Mouse (Mus musculus) brain, embryonic 14.5 days (tissue): ENCODE measurements at regions not wholly inside any gene's neighbourhood (a gene's known extent, or its start where the extent isn't known, plus 50 kb on each side); places are given as distances from the start of the nearest gene placed in this dataset.

ENCODE experiments used
- DNase-seq: peaks from one replicate; pipeline ENCODE4 v3.0.0-alpha.2; 2011; ENCODE audit warnings: low read depth
- CTCF ChIP-seq: fragments of 200-500 bp; IDR thresholded peaks from 2 replicates; pipeline ENCODE4 v1.5.1; 2012; ENCODE audit warnings: inconsistent platforms, mild to moderate bottlenecking, moderate library complexity, borderline replicate concordance; ENCODE audit not compliant: insufficient read depth, insufficient read length; ENCODE audit errors: extremely low read depth
- POLR2A ChIP-seq: fragments of 200-500 bp; IDR thresholded peaks from 2 replicates; pipeline ENCODE4 v1.6.1; 2012; ENCODE audit warnings: mild to moderate bottlenecking, inconsistent platforms, borderline replicate concordance; ENCODE audit not compliant: poor library complexity, insufficient read depth, insufficient read length, severe bottlenecking; ENCODE audit errors: extremely low read depth

DNA sequence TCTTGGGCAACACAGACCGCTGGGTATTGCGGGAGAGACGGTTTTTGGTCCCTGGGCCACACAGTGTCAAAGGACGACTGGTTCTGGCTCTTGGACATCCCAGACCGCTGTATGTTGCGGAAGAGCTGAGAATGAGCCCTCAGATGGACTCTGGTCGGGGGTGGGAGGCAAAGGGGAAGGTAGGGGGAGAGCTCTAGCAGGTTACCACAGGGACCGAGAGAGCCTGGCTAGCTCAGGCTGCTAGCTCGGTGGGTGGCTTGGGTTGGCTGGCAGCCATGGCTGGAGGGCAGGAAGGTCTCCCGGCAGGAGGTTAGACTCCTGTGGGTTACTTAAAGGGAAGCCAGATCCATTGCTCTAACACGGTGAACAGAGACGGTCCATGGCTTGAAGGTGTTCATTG is 99.9 kb upstream of the Trpm1 start:
- DNase-seq, result no peak
- TF ChIP-seq CTCF (no peak), POLR2A (no peak)

DNA sequence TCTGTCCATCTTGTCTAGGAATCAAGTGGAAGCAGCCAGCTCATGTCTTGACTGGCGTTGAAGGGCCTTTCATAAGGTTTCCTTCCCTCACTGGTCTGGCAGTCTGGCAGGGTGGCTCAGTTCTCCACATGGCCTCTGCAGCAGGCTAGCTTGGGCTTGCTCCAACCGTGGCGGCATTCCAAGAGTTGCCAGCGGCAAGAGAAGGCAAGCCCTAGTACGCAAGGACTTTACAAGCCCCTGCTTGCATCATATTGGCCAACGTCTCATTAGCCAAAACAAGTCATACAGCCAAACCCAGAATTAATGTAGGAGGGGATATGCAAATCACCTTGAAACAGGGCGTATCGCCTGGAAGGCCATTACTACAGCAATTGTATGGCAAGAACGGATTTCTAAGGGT is 101.2 kb upstream of the Trpm1 start:
- peak; percentile 88 for DNase-seq
- TF ChIP-seq CTCF, result no peak
- no peak for TF ChIP-seq POLR2A

DNA sequence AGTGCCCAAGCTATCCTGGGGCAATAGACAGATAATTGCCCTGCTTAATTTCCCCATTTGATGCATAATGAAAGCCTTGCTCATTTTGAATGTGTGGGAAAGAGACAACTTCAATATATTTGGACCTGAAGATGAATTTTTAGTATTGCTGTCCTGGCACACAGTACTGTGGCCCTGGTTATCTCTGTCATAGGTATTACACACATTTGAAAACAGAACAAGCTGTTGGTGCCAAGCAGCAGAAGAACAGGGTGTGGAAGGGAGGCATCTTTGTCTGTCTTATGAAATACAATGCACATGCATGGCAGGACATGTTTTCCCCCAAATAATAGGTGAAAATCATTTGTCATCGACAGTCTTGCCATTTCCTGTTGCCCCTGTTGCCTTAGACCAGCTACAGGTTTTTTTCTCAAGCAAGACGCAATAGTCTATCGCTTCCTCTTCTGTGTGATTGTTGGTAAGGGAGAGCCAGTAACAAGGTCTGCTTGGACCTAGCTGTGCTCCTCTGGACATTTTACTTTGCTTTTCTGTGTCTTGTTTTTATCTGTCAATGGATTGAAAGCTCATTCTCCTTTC is 102.7 kb upstream of the Trpm1 start:
- no peak for DNase-seq
- TF ChIP-seq POLR2A (no peak), CTCF (no peak)

DNA sequence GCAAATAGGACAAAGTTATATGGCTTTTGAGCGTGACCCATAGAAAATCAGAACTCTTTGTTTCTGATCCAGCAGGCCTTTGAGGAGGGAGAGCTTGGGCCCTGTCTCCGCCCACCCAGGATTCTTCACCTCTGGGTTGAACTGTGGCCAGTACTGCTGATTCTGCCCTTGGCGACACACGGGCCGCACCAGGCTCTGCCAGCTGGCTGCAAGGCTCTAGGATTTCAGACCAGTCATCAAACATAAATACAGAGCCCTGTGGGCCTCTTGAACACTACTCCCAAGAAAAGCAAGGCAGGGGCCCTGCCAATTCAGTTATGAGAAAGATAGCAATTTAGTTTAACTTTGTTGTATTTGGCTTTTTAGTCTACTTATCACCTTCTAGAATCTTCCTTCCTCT is 103.4 kb upstream of the Trpm1 start:
- DNase-seq, result peak; percentile 46

DNA sequence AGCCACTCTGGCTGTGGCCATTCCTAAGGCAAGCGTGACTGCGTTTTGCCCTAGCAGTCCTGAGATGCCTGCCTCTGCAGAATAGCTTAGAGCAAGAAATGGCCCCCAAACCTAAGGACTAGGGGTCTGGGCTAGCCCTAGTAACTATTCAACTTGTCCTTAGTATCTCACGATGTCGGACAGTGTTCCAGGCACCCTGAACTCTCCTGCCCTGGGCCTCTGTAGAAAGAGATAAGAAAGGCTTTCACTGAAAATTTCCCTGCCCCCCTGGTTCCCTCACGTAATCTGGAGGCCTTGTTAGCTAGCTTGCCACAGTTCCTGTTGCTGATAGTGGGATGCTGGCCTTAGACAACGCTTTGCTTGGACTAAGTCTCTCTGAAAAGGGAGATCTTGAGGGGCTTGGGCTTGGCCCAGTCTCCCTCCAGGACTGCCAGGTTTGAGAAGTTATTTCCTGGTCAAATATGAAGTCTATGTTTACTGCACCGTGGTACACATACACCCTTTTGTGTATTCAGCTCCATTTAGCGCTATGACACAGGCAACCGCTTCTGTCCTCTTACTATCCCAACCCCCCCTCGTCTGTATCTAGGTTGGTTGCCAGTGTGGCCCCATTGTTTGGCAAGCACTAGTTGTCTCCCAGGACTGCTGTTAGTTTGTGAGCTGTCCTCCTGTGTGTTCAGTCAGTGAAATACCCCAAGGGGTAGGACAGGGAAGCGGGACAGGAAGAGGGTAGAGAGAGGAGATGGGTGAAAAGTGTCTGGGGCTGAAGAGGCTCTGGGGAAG is 104.3 kb upstream of the Trpm1 start:
- no peak for TF ChIP-seq CTCF
- no peak for TF ChIP-seq POLR2A
- no peak for DNase-seq

More for the DNA sequence above, 103.4 kb upstream of the Trpm1 start:
- TF ChIP-seq CTCF, result no peak
- no peak for TF ChIP-seq POLR2A

DNA sequence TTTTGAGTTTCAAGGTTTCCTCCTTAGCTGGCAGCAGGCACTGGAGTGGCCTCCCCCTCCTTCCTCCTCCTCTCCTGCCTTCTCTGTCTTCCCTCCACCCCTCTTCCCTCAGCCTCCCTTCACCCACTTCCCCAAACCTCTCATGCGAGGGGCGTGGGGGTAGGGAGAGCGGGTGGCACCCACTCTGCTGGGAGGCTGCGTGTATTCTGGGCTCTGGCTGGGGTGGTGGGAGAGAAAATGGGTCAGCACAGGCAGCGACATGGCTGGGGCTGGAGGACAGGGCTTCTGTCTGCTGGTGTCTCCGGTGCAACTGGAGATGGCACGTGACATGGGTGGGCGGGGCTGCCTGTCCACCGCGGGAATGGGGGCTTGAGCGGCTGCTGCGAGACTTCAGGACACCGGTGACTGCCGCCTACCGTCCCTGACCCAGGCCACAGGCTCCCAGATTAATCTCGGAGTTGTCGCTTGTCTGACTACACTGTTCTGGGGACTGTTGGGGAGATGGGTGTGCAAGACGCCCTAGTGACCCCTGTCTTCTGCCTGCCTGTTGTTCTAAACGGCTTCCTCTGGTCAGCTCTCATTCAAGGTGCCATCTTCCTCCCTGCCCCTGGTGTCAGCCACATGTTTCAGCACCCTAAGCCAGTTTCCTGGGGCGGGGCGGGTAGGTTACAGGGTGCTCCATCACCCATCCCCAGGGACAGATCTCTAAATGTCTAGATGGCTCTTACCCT is 105.0 kb upstream of the Trpm1 start:
- peak; percentile 86 for DNase-seq

DNA sequence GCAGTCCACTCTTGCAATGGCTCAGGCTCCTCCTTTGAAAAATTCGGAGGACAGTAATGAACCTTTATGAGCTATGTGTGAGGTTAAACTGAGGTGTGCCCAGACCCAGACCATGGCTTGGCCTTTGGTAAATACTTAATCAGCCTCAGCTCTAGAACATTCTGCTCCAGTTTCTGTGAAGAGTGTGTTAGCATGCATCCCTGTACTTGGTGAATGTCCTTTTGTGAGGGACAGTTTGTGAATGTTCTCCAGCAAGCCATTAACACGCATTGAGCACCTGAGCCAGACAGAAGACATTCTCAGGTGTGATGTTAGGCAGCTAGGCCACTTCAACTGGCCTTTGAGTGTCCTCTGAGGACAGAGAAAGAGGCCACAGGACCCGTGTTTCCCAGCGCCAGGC is 105.8 kb upstream of the Trpm1 start:
- DNase-seq, result no peak
- no peak for TF ChIP-seq CTCF
- no peak for TF ChIP-seq POLR2A

More for the DNA sequence above, 105.0 kb upstream of the Trpm1 start:
- 0 out of 2 replicates have a peak, but pooled peaks have one; percentile 8 for TF ChIP-seq CTCF
- no peak; the same call in 1 of the 2 replicates for TF ChIP-seq POLR2A

DNA sequence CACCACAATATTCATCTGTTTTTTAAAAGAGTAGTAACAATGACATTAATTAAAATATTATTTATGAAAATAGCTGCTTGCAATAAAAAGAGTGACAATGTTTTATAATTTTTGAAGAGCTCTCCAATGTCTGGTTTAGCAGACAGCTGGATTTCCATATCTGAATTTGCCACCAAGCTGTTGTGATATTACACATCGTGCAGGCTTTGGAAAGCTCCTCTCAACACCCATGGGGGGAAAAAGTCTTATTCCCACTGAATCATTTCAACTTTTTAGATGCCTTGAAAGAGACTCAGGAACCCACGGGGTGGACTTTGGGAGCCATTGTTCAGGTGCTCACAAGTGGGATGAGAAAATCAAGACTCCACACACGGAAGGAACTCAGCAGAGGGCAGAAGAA is 106.6 kb upstream of the Klf13 start:
- no peak for TF ChIP-seq CTCF
- TF ChIP-seq POLR2A, result no peak
- no peak for DNase-seq

DNA sequence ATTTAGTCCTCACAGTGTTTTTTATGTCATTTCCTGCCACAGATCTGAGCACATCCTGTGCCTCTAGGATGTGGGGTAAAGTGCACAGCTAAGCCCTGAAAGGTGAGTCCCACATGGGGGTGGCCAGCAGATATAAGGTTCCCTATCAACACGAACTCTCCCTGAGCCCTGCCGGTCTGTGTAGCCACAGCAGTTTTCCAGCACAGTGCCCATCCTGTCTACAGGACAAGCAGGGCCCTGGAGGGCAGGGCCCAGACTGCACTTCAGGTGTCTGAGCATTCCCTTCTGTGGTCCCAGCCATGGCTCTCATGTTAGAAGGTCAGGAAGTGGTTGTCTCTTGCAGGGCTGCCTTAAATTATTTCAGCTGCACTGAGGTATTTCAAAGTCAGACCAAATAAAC is 104.3 kb upstream of the Klf13 start:
- DNase-seq, result no peak
- TF ChIP-seq CTCF (no peak), POLR2A (no peak)

DNA sequence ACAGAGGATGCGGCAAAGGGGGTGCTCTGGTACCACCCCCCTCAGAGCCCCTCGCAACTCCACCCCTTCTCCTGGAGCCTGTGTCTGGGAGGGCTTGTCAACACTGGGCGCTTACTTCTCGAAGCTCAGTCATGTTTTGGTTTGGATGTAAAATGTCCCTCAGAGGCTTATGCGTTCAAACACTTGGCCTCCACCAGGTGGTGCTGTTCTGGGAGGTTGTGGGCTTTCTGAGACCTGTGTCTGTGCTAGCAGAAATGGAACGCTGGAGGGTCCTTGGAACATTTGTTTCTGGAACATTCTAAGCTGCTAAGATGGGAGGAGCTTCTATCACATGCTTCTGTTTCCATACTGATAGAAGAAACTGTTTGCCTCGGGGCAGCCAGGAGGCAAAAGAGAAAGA is 102.6 kb upstream of the Klf13 start:
- no peak for DNase-seq
- TF ChIP-seq POLR2A (no peak), CTCF (peak; percentile 7; the same call in 1 of the 2 replicates)

DNA sequence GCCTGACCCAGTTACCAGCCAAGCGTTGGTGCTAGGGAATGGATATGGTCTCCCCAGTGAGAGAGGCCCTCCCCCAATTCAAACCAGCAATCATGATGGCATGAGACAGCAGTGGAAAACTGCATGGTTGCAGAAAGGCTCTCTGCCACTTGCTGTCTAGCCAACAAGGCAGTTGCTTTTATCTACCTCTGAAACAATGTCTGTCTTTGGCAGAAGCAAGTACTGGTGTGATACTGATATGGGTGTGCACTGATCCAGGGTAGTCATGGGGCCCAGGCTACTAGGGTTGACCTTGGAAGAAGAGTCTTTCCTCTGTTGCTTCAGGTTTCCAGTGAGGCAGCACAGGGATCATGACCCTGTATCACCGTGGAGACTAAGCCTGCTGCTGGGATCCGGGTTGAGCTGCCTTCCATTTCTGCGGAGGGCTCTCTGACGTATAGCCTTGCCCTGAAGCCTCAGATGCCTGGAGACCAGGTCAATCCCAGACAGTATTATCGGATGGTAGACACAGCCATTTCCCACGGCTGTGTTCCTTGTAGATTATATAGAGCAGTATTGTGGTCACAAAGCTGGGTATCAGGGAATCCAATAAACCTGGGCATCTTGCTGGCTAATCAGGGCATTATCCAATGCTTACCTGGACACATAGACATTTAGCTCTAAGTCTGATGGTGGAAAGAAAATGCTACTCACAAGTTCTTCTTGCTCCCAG is 101.5 kb upstream of the Klf13 start:
- TF ChIP-seq POLR2A (no peak), CTCF (no peak)
- no peak for DNase-seq

DNA sequence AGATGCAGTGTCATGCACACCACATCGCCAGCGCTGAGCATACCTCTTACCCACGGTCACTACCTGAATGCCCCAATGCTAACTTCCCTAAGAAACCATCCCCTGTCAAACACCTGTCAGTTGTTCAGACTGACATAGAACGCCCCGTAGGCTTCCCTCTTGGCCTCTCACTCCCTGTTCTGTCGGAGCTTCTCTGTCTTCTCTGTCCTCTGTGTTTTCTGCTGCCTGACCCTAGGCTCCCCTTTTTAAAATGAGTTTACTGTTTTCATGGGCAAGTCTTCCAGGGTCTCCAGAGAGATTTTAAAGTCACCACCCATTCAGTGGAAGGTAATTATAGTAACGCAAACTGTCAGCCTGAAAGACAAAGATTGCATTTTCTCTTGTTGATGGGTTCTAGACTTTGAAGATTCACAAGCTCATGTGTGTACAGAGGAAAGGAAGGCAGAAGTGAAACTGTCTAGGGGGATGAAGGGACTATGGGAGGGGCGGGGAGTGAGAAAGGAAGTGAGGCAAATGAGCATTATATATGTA is 99.1 kb upstream of the Klf13 start:
- no peak for TF ChIP-seq POLR2A
- TF ChIP-seq CTCF, result no peak
- no peak for DNase-seq

DNA sequence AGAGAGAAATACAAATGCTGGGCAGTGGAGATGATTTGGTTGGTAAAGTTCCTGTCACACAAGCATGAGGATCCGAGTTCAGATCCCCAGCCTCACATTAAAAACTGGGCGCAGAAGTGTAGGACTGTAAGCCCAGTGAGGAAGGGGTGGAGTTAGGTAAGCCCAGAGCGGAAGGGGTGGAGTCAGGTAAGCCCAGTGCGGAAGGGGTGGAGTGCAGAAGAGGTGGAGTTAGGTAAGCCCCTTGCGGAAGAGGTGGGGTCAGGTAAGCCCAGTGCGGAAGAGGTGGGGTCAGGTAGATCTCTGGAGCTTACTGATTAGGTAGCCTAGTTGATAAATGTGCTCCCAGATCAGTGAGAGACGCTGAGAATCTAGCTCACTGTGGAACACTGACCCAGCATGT is 97.4 kb upstream of the Klf13 start:
- TF ChIP-seq CTCF (no peak), POLR2A (no peak)
- DNase-seq, result no peak

DNA sequence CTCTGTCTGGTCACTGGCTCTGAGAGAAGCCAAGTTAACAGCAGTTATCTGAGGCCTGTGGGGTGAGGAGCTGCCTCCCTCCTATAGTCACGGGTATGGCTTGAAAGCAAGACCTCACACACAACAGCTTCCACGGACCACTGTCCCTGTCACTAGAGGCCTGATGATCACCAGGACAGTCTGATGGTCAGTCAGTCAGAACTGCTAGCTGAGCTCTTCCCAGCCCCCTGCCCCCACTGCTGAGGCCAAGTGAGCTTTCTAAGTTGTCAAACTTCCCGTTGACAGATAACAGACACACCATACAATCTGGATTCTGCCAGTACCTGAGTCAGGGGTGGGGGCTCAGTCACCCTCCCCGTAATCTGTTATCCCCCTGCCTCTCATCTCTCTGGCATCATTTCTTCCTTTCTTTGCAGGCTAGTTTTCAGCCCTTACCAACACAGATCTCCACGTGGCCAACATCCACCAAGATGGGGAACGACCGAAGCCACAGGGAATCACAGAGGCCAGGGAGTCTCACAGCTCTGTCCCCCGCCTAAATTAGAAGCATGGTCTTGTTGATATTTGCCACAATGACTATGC is 96.4 kb upstream of the Klf13 start:
- DNase-seq, result no peak
- TF ChIP-seq POLR2A, result no peak
